Mouse (Mus musculus) intestine, embryonic 14.5 days (tissue): ENCODE measurements at regions not wholly inside any gene's neighbourhood (a gene's known extent, or its start where the extent isn't known, plus 50 kb on each side); places are given as distances from the start of the nearest gene placed in this dataset.

Experiments
- ATAC-seq: fragments of 200-750 bp; cut with Nextera tagmentation; replicated peaks from 2 replicates; pipeline ENCODE4 v1.8.0; 2017; ENCODE audit warnings: low read depth, moderate number of reproducible peaks, moderate TSS enrichment, moderate library complexity; ENCODE audit not compliant: low FRiP score, low TSS enrichment
- DNase-seq: peaks from one replicate; pipeline ENCODE4 v3.0.0-alpha.2; 2018; ENCODE audit warnings: low spot score
- H3K27ac ChIP-seq: fragments of 300-500 bp; sonication (generic); 2 replicates; pipeline ENCODE4 v1.5.1; 2014; ENCODE audit warnings: low read depth, mild to moderate bottlenecking, control low read depth
- H3K27me3 ChIP-seq: fragments of 300-500 bp; sonication (generic); replicated peaks from 2 replicates; pipeline ENCODE4 v1.6.1; 2014; ENCODE audit warnings: low read length, control low read depth; ENCODE audit not compliant: control insufficient read depth, insufficient read depth
- H3K36me3 ChIP-seq: fragments of 300-500 bp; sonication (generic); 2 replicates; pipeline ENCODE4 v1.6.1; 2014; ENCODE audit warnings: low read length, control low read depth; ENCODE audit not compliant: control insufficient read depth, insufficient read depth
- H3K4me1 ChIP-seq: fragments of 300-500 bp; sonication (generic); replicated peaks from 2 replicates; pipeline ENCODE4 v1.6.1; 2014; ENCODE audit warnings: low read length, control low read depth, mixed read lengths; ENCODE audit not compliant: control insufficient read depth, insufficient read depth
- H3K4me2 ChIP-seq: fragments of 300-500 bp; sonication (generic); 2 replicates; pipeline ENCODE4 v1.6.1; 2014; ENCODE audit warnings: low read length
- H3K4me3 ChIP-seq: fragments of 300-500 bp; sonication (generic); 2 replicates; pipeline ENCODE4 v1.5.1; 2014; ENCODE audit warnings: low read depth, low read length, control low read depth, mixed read lengths
- H3K9ac ChIP-seq: fragments of 300-500 bp; sonication (generic); 2 replicates; pipeline ENCODE4 v1.6.1; 2014; ENCODE audit warnings: mild to moderate bottlenecking, low read length
- H3K9me3 ChIP-seq: fragments of 300-500 bp; sonication (generic); 2 replicates; pipeline ENCODE4 v1.6.1; 2016; ENCODE audit warnings: low read length, control low read depth; ENCODE audit not compliant: control insufficient read depth
- WGBS: fragments of 180-500 bp; shearing (Covaris S2); extraction: QIAGEN DNeasy Blood & Tissue Kit; methylation state at CpG from one replicate; pipeline ENCODE4 v1.1.7; 2014; 5-methylcytosine and 5-hydroxymethylcytosine counted together

GRCm38 (mm10) chr1:23270910-23271822 is 126.4 kb downstream of the Ogfrl1 start:
- Histone ChIP-seq H3K36me3 (no peaks in the 10 kb centered on the region; the same call in 1 of the 2 replicates), H3K4me2 (no peak overlapping the region), H3K9me3 (no peaks in the 10 kb centered on the region), H3K27me3 (no peaks in the 10 kb centered on the region), H3K27ac (no peak overlapping the region), H3K4me3 (no peak overlapping the region), H3K9ac (no peak overlapping the region), H3K4me1 (peaks cover 12% of the 10 kb centered on the region)
- 28% methylated on average over 6 of the region's 6 CpGs for WGBS
- DNase-seq, result no peak
- ATAC-seq, result no peak

DNA sequence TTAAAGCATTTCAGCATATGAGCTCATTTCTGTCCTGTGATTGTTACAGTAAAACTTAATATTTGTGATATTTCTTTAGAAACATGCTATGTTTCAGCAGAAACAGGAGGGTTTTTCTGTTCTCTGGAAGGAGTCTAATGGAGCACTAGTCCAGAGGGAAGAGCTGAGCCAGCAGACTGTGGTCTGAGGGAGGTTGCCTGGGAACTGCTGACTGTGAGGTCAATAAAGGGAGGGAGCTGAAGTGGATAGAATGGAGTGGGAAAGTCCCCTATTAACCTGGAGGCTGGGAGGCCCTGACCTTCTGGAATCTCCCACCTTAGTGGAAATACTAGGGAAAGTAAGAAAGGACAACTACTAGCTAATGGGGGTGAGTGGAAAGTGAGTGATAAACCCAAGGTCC is 129.5 kb downstream of the Ogfrl1 start:
- H3K4me1 ChIP-seq, result peaks cover 26% of the 10 kb centered on the region
- H3K27me3 ChIP-seq, result no peaks in the 10 kb centered on the region
- H3K4me2 ChIP-seq, result no peak overlapping the region
- H3K9ac ChIP-seq, result no peak overlapping the region
- H3K36me3 ChIP-seq, result no peaks in the 10 kb centered on the region
- H3K4me3 ChIP-seq, result no peak overlapping the region
- DNase-seq, result no peak
- H3K27ac ChIP-seq, result no peak overlapping the region
- H3K9me3 ChIP-seq, result no peaks in the 10 kb centered on the region
- no peak for ATAC-seq

DNA sequence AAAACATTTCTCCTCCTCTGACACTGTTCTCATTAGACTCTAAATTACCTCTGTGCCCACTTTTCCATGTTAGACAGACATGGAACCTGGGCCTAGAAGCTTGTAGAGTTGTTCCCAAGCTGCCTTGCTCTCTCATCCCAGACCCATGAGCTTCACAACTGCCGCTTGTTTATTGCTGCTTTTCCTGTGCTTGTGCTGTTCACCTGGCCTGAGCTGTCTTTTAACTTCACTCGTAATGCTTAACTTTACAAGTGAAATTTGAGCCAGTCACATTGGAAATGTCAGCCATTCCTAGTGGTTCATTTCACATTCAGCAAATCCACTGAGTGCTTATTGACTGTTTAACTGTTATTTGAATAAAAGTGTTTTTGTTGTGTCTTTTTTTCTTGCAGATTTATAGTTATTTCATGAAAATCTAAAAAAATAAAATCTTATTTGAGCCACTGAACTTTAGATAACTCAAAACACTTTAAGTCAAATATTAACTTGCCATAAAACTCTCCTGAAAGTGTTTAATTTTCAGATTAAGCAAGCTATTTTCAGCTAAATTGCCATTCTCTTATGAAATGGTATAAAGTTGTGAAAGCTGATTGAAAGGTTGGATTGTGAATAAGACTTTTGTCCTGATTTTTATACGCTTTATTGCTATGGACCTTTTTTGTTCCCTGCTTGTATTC is 131.9 kb downstream of the Ogfrl1 start:
- ATAC-seq, result no peak
- Histone ChIP-seq H3K9ac (no peak overlapping the region), H3K27me3 (no peaks in the 10 kb centered on the region), H3K27ac (no peak overlapping the region), H3K4me3 (no peak overlapping the region), H3K36me3 (no peaks in the 10 kb centered on the region), H3K4me1 (peaks cover 14% of the 10 kb centered on the region), H3K9me3 (no peaks in the 10 kb centered on the region), H3K4me2 (no peak overlapping the region)
- DNase-seq, result no peak
- 54% methylated on average over 3 of the region's 3 CpGs for WGBS

- WGBS, result 21% methylated on average over 3 of the region's 3 CpGs
- no peak for DNase-seq
- Histone ChIP-seq H3K4me2 (peak overlapping the region; percentile 5), H3K27me3 (no peaks in the 10 kb centered on the region), H3K4me3 (no peak overlapping the region), H3K4me1 (peaks cover 14% of the 10 kb centered on the region), H3K9ac (no peak overlapping the region), H3K9me3 (no peaks in the 10 kb centered on the region), H3K27ac (no peak overlapping the region), H3K36me3 (no peaks in the 10 kb centered on the region)
- ATAC-seq, result no peak
These were observed 133.3 kb downstream of the Ogfrl1 start for GRCm38 (mm10) chr1:23264251-23264650.

DNA sequence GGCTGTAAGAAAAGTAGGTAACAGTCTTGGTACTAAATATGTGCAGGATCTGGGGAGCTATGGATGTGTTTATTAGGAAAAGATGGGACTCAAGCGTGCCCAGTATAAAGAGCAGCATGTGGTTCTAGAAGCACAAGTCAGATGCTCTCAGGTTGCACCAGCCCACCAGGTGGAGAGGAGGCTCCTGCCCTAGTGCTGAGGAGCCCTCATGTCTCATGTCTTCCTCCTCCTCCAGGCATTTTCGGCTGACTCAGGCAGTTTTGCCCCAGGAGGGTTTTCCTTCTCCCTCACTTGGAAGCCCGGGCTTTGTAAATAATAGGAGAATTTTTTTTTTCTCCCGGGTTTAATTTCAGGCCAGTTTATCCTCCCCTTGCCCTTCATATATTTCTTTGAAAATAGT is 133.8 kb downstream of the Ogfrl1 start:
- ATAC-seq, result no peak
- DNase-seq, result no peak
- H3K27me3 ChIP-seq, result no peaks in the 10 kb centered on the region
- no peak overlapping the region for H3K27ac ChIP-seq
- H3K4me1 ChIP-seq, result peaks cover 14% of the 10 kb centered on the region
- H3K9me3 ChIP-seq, result no peaks in the 10 kb centered on the region
- H3K36me3 ChIP-seq, result no peaks in the 10 kb centered on the region
- no peak overlapping the region for H3K9ac ChIP-seq
- no peak overlapping the region for H3K4me3 ChIP-seq
- 24% methylated on average over 4 of the region's 4 CpGs for WGBS
- H3K4me2 ChIP-seq, result no peak overlapping the region

DNA sequence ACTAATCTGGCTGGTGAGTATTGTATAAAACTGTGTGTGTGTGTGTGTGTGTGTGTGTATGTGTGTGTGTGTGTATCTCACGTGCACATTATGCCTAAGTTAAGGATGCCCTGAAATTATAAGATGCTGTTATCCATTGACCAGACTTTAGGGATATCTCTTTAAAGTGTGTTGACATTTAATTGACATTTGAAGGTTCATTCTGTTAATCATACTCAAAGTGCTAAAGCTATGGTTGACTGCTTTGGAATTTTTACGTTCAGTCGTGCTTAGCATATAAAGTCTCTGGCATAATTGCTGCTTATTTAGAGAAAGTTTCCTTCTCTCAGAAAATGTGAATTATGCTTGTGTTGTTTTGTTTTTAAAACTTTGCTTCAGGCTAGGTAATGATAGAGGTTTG is 135.9 kb downstream of the Ogfrl1 start:
- no peaks in the 10 kb centered on the region for H3K9me3 ChIP-seq
- H3K4me2 ChIP-seq, result no peak overlapping the region
- ATAC-seq (no peak), DNase-seq (no peak)
- no peaks in the 10 kb centered on the region for H3K27me3 ChIP-seq
- 74% methylated on average over 3 of the region's 3 CpGs for WGBS
- H3K4me3 ChIP-seq, result no peak overlapping the region
- peaks cover 19% of the 10 kb centered on the region for H3K4me1 ChIP-seq
- no peaks in the 10 kb centered on the region for H3K36me3 ChIP-seq
- no peak overlapping the region for H3K27ac ChIP-seq
- no peak overlapping the region for H3K9ac ChIP-seq

DNA sequence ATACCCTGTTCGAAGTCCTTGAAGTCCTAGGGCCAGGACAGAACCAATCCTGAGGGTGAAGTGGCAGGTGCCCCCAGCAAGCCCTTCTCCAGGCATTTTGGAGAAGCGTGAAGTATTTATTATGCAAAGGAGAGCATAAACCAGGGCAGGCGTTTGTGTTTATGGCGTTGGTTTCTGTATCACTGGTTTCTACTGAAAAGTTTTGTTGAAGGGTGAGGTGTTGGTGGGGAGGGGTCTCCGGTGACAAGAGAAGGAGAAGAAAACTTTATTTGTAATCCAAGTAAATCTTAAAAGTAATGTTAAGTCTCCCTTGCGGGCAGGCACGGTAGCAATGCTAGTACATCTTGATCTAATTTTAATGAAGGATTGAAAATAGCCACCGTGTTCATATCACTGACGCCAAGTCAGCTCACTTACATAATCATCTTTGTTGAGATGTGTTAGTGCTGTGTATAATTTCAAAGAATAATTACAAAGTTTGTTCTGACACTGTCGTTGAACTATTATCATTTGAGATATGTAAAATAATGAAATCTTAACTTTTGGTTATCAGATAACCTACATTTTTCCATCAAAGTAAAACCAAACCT is 140.2 kb downstream of the Ogfrl1 start:
- Histone ChIP-seq H3K27me3 (no peaks in the 10 kb centered on the region), H3K27ac (0 out of 2 replicates have a peak overlapping the region, but pooled peaks have one; percentile 84), H3K4me1 (peaks cover 5% of the 10 kb centered on the region; the same call in 1 of the 2 replicates), H3K4me3 (peak overlapping the region; percentile 73), H3K36me3 (no peaks in the 10 kb centered on the region), H3K4me2 (peak overlapping the region; percentile 89), H3K9ac (peak overlapping the region; percentile 77), H3K9me3 (no peaks in the 10 kb centered on the region)
- WGBS, result 30% methylated on average over 10 of the region's 10 CpGs
- ATAC-seq (no peak), DNase-seq (no peak)

DNA sequence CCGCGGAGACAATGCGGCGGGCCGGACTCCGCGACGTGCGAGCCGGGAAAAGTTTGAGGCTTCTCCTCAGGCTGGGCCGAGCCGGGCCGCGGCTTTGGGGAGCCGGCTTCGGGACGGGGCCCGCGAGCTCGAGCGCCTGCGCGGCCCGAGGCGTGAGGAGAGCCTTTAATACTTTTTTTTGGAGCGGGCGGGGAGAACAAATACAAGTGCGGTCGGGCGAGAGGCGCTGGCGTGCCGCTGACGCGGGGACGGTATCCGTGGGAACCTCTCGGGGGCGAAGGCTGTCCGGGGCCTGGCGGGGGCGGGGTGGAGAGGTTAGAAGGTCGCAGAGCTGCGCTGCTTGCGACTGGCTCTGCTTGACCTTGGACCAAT is 141.0 kb downstream of the Ogfrl1 start:
- no peaks in the 10 kb centered on the region for H3K9me3 ChIP-seq
- peak overlapping the region; percentile 89 for H3K4me2 ChIP-seq
- peaks cover 5% of the 10 kb centered on the region; the same call in 1 of the 2 replicates for H3K4me1 ChIP-seq
- DNase-seq (peak; percentile 85), ATAC-seq (no peak; the same call in 1 of the 2 replicates)
- H3K36me3 ChIP-seq, result no peaks in the 10 kb centered on the region
- H3K9ac ChIP-seq, result peak overlapping the region; percentile 77
- peak overlapping the region; percentile 73 for H3K4me3 ChIP-seq
- H3K27me3 ChIP-seq, result no peaks in the 10 kb centered on the region
- peak overlapping the region; percentile 84 for H3K27ac ChIP-seq
- WGBS, result 0% methylated on average over 42 of the region's 45 CpGs
